In the genomic region with DNA sequence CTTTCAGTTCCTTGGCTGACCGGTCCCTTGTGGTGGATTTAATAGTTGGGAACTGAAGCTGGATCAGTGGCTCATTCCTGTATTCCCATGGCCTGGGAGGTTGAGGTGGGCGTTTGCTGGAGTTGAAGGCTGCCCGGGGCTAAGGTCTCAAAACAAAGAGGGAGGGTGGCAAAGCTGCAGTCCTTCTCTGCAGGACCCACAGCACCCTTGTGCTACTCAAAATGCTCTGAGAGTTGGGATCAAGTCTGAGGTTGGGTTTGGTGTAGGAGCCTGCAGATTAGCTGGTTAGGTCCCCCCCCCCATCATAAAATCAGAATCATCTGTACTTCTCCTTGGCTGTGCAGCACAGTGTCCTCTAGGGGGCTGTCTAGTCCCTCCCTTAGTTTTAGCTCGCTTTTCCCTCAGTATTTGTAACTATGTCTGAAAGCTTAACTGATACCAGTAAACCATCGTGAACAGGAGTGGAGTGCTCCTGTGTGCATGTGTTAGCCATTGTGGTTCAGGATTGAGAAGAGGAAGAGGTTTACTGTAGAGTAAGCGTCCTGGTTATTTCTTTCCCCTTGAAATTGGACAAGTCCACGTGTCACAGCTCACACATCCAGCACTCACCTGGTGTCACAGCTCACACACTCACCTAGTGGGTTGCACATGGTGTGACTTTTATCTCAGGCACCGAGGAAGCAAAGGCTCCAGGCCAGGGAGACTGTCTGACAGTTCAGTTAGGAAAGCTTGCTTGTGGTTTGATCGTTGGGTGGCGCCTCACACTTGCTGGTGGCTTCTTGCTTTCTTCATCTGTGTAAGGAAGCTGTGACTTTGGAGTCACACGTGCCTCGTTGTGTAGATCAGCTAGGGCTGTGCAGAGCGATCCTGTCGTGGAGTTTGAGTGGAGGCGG, we compare ENCODE assay signal across 9 mouse cellular contexts. TPM values are rescaled to one million over a fixed set of nuclear protein-coding genes. Genes with fewer than 3 reads are reported as not detected.
DNase-seq lines count a peak whose midpoint lies in the region; ATAC-seq and TF ChIP-seq lines count a peak whose summit lies in the region.
"Had no signal": no experiment of that assay in that cellular context is flagged by ENCODE, and none has a peak within 500 bp of the region (broad histone marks: within the 10 kb centered on the region; RNA-seq: fewer than 3 reads in every experiment).

No protein-coding gene starts in this region.

- H3K4me2 ChIP-seq in heart, postnatal 0 days (ENCODE audit: low read depth, low read length): no peak overlapping the region
- H3K4me2 ChIP-seq in forebrain, postnatal 0 days (ENCODE audit: low read depth): no peak overlapping the region; the same call in 1 of the 2 replicates

- peaks cover 16% of the 10 kb centered on the region for H3K4me1 ChIP-seq in heart, postnatal 0 days (ENCODE audit: control insufficient read depth, insufficient read depth)
- peaks cover 86% of the 10 kb centered on the region for H3K4me1 ChIP-seq in G1E (ENCODE audit: insufficient read depth, low read depth, low read length)
- H3K4me1 ChIP-seq in forebrain, postnatal 0 days (ENCODE audit: insufficient read depth): no peaks in the 10 kb centered on the region; the same call in none of the 2 replicates

- peaks cover 79% of the 10 kb centered on the region for H3K36me3 ChIP-seq in heart, postnatal 0 days (replicated peaks; ENCODE audit: control insufficient read depth, insufficient read depth, low read length)
- H3K36me3 ChIP-seq in G1E (replicated peaks): peaks cover 86% of the 10 kb centered on the region
- peaks cover 71% of the 10 kb centered on the region for H3K36me3 ChIP-seq in forebrain, postnatal 0 days (ENCODE audit: insufficient read depth)

- H3K27ac ChIP-seq in heart, postnatal 0 days (ENCODE audit: low read depth): no peak overlapping the region
- H3K27ac ChIP-seq in forebrain, postnatal 0 days (ENCODE audit: low read depth, low read length): no peak overlapping the region
- H3K27ac ChIP-seq: limb, embryonic 15.5 days had no signal

- intact Hi-C loops in left cerebral cortex, postnatal 36 days (cut with DNase I): no loop called here
- intact Hi-C loops in heart, postnatal 36 days (cut with DNase I): loop anchor here (2.0 to 10.0 kb wide), 2 partner anchors 57 to 351 kb away; a partner anchor contains a TSS

- no peak for DNase-seq in heart, postnatal 0 days (ENCODE audit: low spot score)
- no peak for DNase-seq in heart, adult 18-20 months
- DNase-seq in G1E (ENCODE audit: low spot score): no peak
- no peak for DNase-seq in forebrain, postnatal 0 days
- no peak for DNase-seq in ovary, postnatal 36 days (ENCODE audit: low spot score)
- no peak for DNase-seq in left cerebral cortex, postnatal 36 days (ENCODE audit: low spot score in 2 of 2)
- no peak for DNase-seq in heart, postnatal 36 days

- WGBS in heart, postnatal 0 days: 74% methylated on average over 15 of the region's 15 CpGs
- 73% methylated on average over 15 of the region's 15 CpGs for WGBS in forebrain, postnatal 0 days

- TF ChIP-seq CTCF in heart, postnatal 0 days (IDR thresholded peaks at IDR 0.05; ENCODE audit: low read depth): peak; percentile 39
- TF ChIP-seq CTCF in G1E (IDR thresholded peaks at IDR 0.05; ENCODE audit: low read depth, low read length): peak; percentile 43
- peak; percentile 71 for TF ChIP-seq CTCF in forebrain, postnatal 0 days (IDR thresholded peaks at IDR 0.05; ENCODE audit: low read depth)

- H3K4me3 ChIP-seq in heart, postnatal 0 days (ENCODE audit: low read depth, low read length): no peak overlapping the region
- H3K4me3 ChIP-seq in G1E (ENCODE audit: low read depth, low read length): peak overlapping the region; percentile 87; the same call in 1 of the 2 replicates
- no peak overlapping the region for H3K4me3 ChIP-seq in forebrain, postnatal 0 days (ENCODE audit: low read depth, low read length)
- H3K4me3 ChIP-seq: limb, embryonic 15.5 days had no signal

- H3K9ac ChIP-seq in heart, postnatal 0 days (replicated peaks; ENCODE audit: low read depth, low read length): 0 out of 2 replicates have a peak overlapping the region, but pooled peaks have one; percentile 5
- H3K9ac ChIP-seq in forebrain, postnatal 0 days: no peak overlapping the region
- H3K9ac ChIP-seq: limb, embryonic 15.5 days had no signal

- H3K9me3 ChIP-seq in heart, postnatal 0 days (replicated peaks; ENCODE audit: control insufficient read depth, low read length): no peaks in the 10 kb centered on the region
- no peaks in the 10 kb centered on the region for H3K9me3 ChIP-seq in G1E (replicated peaks)
- H3K9me3 ChIP-seq in forebrain, postnatal 0 days (ENCODE audit: low read length): no peaks in the 10 kb centered on the region
- H3K9me3 ChIP-seq: limb, embryonic 15.5 days had no signal

- H3K27me3 ChIP-seq in heart, postnatal 0 days (ENCODE audit: control insufficient read depth, insufficient read depth, low read length): no peaks in the 10 kb centered on the region
- no peaks in the 10 kb centered on the region for H3K27me3 ChIP-seq in G1E (ENCODE audit: insufficient read depth, low read length)
- no peaks in the 10 kb centered on the region for H3K27me3 ChIP-seq in forebrain, postnatal 0 days (ENCODE audit: insufficient read depth, low read length)
- H3K27me3 ChIP-seq: limb, embryonic 15.5 days had no signal

- no peak for TF ChIP-seq EP300 in heart, postnatal 0 days (IDR thresholded peaks at IDR 0.05; ENCODE audit: low read depth)

- ATAC-seq in heart, postnatal 0 days (ENCODE audit: insufficient read depth, low read depth): no peak
- no peak for ATAC-seq in G1E (ENCODE audit: extremely low read depth, insufficient number of reproducible peaks, low FRiP score, poor library complexity, severe bottlenecking)
- ATAC-seq in forebrain, postnatal 0 days: no peak
- peak; percentile 25; the same call in 1 of the 2 replicates for ATAC-seq in megakaryocyte-erythroid progenitor cell, adult 5-6 weeks (replicated peaks; ENCODE audit: low FRiP score, low TSS enrichment, poor library complexity, severe bottlenecking)

RNA-seq across cellular contexts. Expression of a gene that starts 4.4 kb away (rescaled TPM):
- total RNA-seq in heart, postnatal 0 days (2014; rRNA removed; ENCODE audit: low replicate concordance): 148 and 162 TPM in 2 replicates
- polyA plus RNA-seq in heart, postnatal 0 days (2015; fragmentation: Nextera tagmentation; extraction: Ambion mirVana): 131 TPM in 2 replicates
- 10 to 100 TPM; 77.3 to 83.1 TPM for total RNA-seq in heart, adult 18-20 months (2021)
- 424 and 464 TPM in 2 replicates for total RNA-seq in G1E (2014; fragmentation: Nextera tagmentation)
- 171 and 174 TPM in 2 replicates for total RNA-seq in G1E (2017)
- 362 and 363 TPM in 2 replicates for polyA plus RNA-seq in G1E (2012)
- total RNA-seq in forebrain, postnatal 0 days (2014; rRNA removed): 305 and 336 TPM in 2 replicates
- polyA plus RNA-seq in forebrain, postnatal 0 days (2015; fragmentation: Nextera tagmentation; extraction: Ambion mirVana): 357 and 382 TPM in 2 replicates
- total RNA-seq in megakaryocyte-erythroid progenitor cell, adult 5-6 weeks (2014; fragmentation: Nextera tagmentation): 488 and 550 TPM in 2 replicates
- total RNA-seq in megakaryocyte-erythroid progenitor cell, adult 5-6 weeks (2017): 211 and 221 TPM in 2 replicates
- total RNA-seq in left cerebral cortex, postnatal 36 days (2021): 100 to 1,000 TPM; 189 to 214 TPM
- total RNA-seq in heart, postnatal 36 days (2021): 10 to 100 TPM; 83.3 to 97.3 TPM

RNA-seq across cellular contexts. Expression of a gene that starts 10.4 kb away (rescaled TPM):
- 14.3 and 33.4 TPM in 2 replicates for total RNA-seq in heart, postnatal 0 days (2014; rRNA removed; ENCODE audit: low replicate concordance)
- polyA plus RNA-seq in heart, postnatal 0 days (2015; fragmentation: Nextera tagmentation; extraction: Ambion mirVana): 6.7 and 7.0 TPM in 2 replicates
- total RNA-seq in heart, adult 18-20 months (2021): 1 to 10 TPM; 8.2 to 8.3 TPM
- total RNA-seq in G1E (2014; fragmentation: Nextera tagmentation) (7.0 and 14.1 TPM in 2 replicates), G1E (2017) (8.6 and 12.1 TPM in 2 replicates)
- polyA plus RNA-seq in G1E (2012): 37.3 and 41.6 TPM in 2 replicates
- total RNA-seq in forebrain, postnatal 0 days (2014; rRNA removed): 17.1 and 24.5 TPM in 2 replicates
- polyA plus RNA-seq in forebrain, postnatal 0 days (2015; fragmentation: Nextera tagmentation; extraction: Ambion mirVana): 12.3 and 12.4 TPM in 2 replicates
- total RNA-seq in megakaryocyte-erythroid progenitor cell, adult 5-6 weeks (2014; fragmentation: Nextera tagmentation): 8.8 and 10.1 TPM in 2 replicates
- total RNA-seq in megakaryocyte-erythroid progenitor cell, adult 5-6 weeks (2017): 3.5 and 10.1 TPM in 2 replicates
- 10 to 100 TPM; 15.5 to 16.6 TPM for total RNA-seq in left cerebral cortex, postnatal 36 days (2021)
- total RNA-seq in heart, postnatal 36 days (2021): 1 to 10 TPM; 8.0 to 8.5 TPM

RNA-seq across cellular contexts. Expression of a gene that starts 12.5 kb away (rescaled TPM):
- 3.2 and 3.7 TPM in 2 replicates for total RNA-seq in heart, postnatal 0 days (2014; rRNA removed; ENCODE audit: low replicate concordance)
- polyA plus RNA-seq in heart, postnatal 0 days (2015; fragmentation: Nextera tagmentation; extraction: Ambion mirVana): 10.6 and 10.7 TPM in 2 replicates
- 1 to 10 TPM; 2.1 to 2.3 TPM for total RNA-seq in heart, adult 18-20 months (2021)
- 3.0 and 5.0 TPM in 2 replicates for total RNA-seq in G1E (2014; fragmentation: Nextera tagmentation)
- 3.2 TPM in 2 replicates for total RNA-seq in G1E (2017)
- 2.4 and 2.8 TPM in 2 replicates for polyA plus RNA-seq in G1E (2012)
- total RNA-seq in forebrain, postnatal 0 days (2014; rRNA removed): 59.7 and 81.4 TPM in 2 replicates
- polyA plus RNA-seq in forebrain, postnatal 0 days (2015; fragmentation: Nextera tagmentation; extraction: Ambion mirVana): 121 and 146 TPM in 2 replicates
- total RNA-seq in megakaryocyte-erythroid progenitor cell, adult 5-6 weeks (2014; fragmentation: Nextera tagmentation): 4.5 and 8.0 TPM in 2 replicates
- 0.99 and 2.2 TPM in 2 replicates for total RNA-seq in megakaryocyte-erythroid progenitor cell, adult 5-6 weeks (2017)
- 100 to 1,000 TPM; 514 to 593 TPM for total RNA-seq in left cerebral cortex, postnatal 36 days (2021)
- 1 to 10 TPM; 2.0 to 2.6 TPM for total RNA-seq in heart, postnatal 36 days (2021)

RNA-seq across cellular contexts. Expression of a gene that starts 16.6 kb away (rescaled TPM):
- total RNA-seq in heart, postnatal 0 days (2014; rRNA removed; ENCODE audit: low replicate concordance): 65.4 and 104 TPM in 2 replicates
- 105 and 113 TPM in 2 replicates for polyA plus RNA-seq in heart, postnatal 0 days (2015; fragmentation: Nextera tagmentation; extraction: Ambion mirVana)
- total RNA-seq in heart, adult 18-20 months (2021): 100 to 1,000 TPM; 164 to 263 TPM
- total RNA-seq in G1E (2014; fragmentation: Nextera tagmentation) (50.2 and 53.6 TPM in 2 replicates), G1E (2017) (109 and 115 TPM in 2 replicates)
- 88.5 and 106 TPM in 2 replicates for polyA plus RNA-seq in G1E (2012)
- total RNA-seq in forebrain, postnatal 0 days (2014; rRNA removed): 54.9 and 63.3 TPM in 2 replicates
- polyA plus RNA-seq in forebrain, postnatal 0 days (2015; fragmentation: Nextera tagmentation; extraction: Ambion mirVana): 74.5 and 95.9 TPM in 2 replicates
- total RNA-seq in megakaryocyte-erythroid progenitor cell, adult 5-6 weeks (2014; fragmentation: Nextera tagmentation): 237 and 344 TPM in 2 replicates
- 289 and 334 TPM in 2 replicates for total RNA-seq in megakaryocyte-erythroid progenitor cell, adult 5-6 weeks (2017)
- 10 to 100 TPM; 19.6 to 23.3 TPM for total RNA-seq in left cerebral cortex, postnatal 36 days (2021)
- 100 to 1,000 TPM in 1 of 2 experiments, 10 to 100 TPM in 1; 87.6 to 133 TPM for total RNA-seq in heart, postnatal 36 days (2021)

RNA-seq across cellular contexts. Expression of a gene that starts 25.3 kb away (rescaled TPM):
- 0.93 TPM in 1 of 2 replicates, not detected in the other for total RNA-seq in heart, postnatal 0 days (2014; rRNA removed; ENCODE audit: low replicate concordance)
- polyA plus RNA-seq in heart, postnatal 0 days (2015; fragmentation: Nextera tagmentation; extraction: Ambion mirVana): 0.81 and 0.87 TPM in 2 replicates
- total RNA-seq in heart, adult 18-20 months (2021): not detected
- total RNA-seq in G1E (2014; fragmentation: Nextera tagmentation) (not detected in 2 replicates), G1E (2017) (0.38 and 0.52 TPM in 2 replicates)
- polyA plus RNA-seq in G1E (2012): not detected in 2 replicates
- total RNA-seq in forebrain, postnatal 0 days (2014; rRNA removed): not detected in 2 replicates
- not detected in 2 replicates for polyA plus RNA-seq in forebrain, postnatal 0 days (2015; fragmentation: Nextera tagmentation; extraction: Ambion mirVana)
- not detected in 2 replicates for total RNA-seq in megakaryocyte-erythroid progenitor cell, adult 5-6 weeks (2014; fragmentation: Nextera tagmentation)
- not detected in 2 replicates for total RNA-seq in megakaryocyte-erythroid progenitor cell, adult 5-6 weeks (2017)
- not detected for total RNA-seq in left cerebral cortex, postnatal 36 days (2021)
- not detected for total RNA-seq in heart, postnatal 36 days (2021)
